Mouse (Mus musculus) bone marrow, adult 2 months (tissue): Measurements from ENCODE around the gene Prkn.

Experiments
- CTCF ChIP-seq: fragments of 200-500 bp; IDR thresholded peaks from 2 replicates; pipeline ENCODE4 v1.5.1; 2011; ENCODE audit warnings: low read length, control low read depth; ENCODE audit not compliant: control insufficient read depth, insufficient read depth
- POLR2A ChIP-seq: fragments of 200-500 bp; IDR thresholded peaks from 2 replicates; pipeline ENCODE4 v1.6.1; 2011; ENCODE audit warnings: low read depth, mild to moderate bottlenecking, control low read depth, low read length, borderline replicate concordance; ENCODE audit not compliant: control insufficient read depth

DNA sequence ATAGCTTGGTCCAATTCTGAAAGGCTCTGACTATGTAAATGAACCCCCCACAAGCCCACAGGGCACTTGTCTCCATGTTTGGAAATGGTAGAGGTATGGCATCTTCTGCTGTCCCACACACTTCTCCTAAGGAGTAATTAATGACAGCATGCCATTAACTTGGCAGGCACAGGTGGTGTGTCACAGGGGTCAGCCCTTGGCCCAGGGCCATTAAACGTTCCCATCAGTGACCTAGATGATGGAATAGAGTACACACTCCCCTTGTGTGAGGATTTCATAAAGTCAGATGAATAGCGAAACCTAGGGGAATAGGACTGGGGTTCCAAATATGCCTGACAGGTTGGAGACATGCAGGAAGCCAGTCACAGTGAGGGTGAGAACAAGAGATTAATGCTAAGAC, 350.1 kb downstream of the Prkn start:
- TF ChIP-seq CTCF, result no peak
- no peak for TF ChIP-seq POLR2A
